Mouse (Mus musculus): ENCODE measurements around the gene Tmem87a.

Tmem87a gene

GRCm38 (mm10) chr2:120403986-120404822, at the start of gene Tmem87a:
Gene Tmem87a, minus strand, starts transcription at chr2:120404113.
- DNase-seq (ENCODE audit: low spot score), result peak; percentile 94

GRCm38 (mm10) chr2:120452600-120452999, 48.7 kb upstream of the Tmem87a start:
- no peak for DNase-seq (ENCODE audit: low spot score)

- no peak for DNase-seq (ENCODE audit: low spot score)
Measured at GRCm38 (mm10) chr2:120450724-120451123, 46.8 kb upstream of the Tmem87a start.

- DNase-seq (ENCODE audit: low spot score), result no peak
Measured at GRCm38 (mm10) chr2:120447306-120447705, 43.4 kb upstream of the Tmem87a start.

GRCm38 (mm10) chr2:120446373-120446772, 42.5 kb upstream of the Tmem87a start:
- no peak for DNase-seq (ENCODE audit: low spot score)

GRCm38 (mm10) chr2:120444486-120444885, 40.6 kb upstream of the Tmem87a start:
- no peak for DNase-seq (ENCODE audit: low spot score)

- DNase-seq (ENCODE audit: low spot score), result no peak
Measured at GRCm38 (mm10) chr2:120424386-120424785, 20.5 kb upstream of the Tmem87a start.

GRCm38 (mm10) chr2:120414738-120415414, 11.0 kb upstream of the Tmem87a start:
- peak; percentile 22 for DNase-seq (ENCODE audit: low spot score)

GRCm38 (mm10) chr2:120414113-120414512, 10.2 kb upstream of the Tmem87a start:
- DNase-seq (ENCODE audit: low spot score), result no peak

- DNase-seq (ENCODE audit: low spot score), result no peak
Measured at GRCm38 (mm10) chr2:120411096-120411628, 7.2 kb upstream of the Tmem87a start.

GRCm38 (mm10) chr2:120404823-120405765, 1.2 kb upstream of the Tmem87a start:
- DNase-seq (ENCODE audit: low spot score), result no peak

- no peak for DNase-seq (ENCODE audit: low spot score)
Measured at GRCm38 (mm10) chr2:120403653-120403985, 294 bp downstream of the Tmem87a start, which contains the start of gene Ganc. Gene Ganc, plus strand, starts transcription at chr2:120403896.

GRCm38 (mm10) chr2:120402813-120403212, 1.1 kb downstream of the Tmem87a start:
- DNase-seq (ENCODE audit: low spot score), result no peak

GRCm38 (mm10) chr2:120397951-120398350, 6.0 kb downstream of the Tmem87a start:
- DNase-seq (ENCODE audit: low spot score), result no peak

GRCm38 (mm10) chr2:120392406-120392805, 11.5 kb downstream of the Tmem87a start:
- no peak for DNase-seq (ENCODE audit: low spot score)

GRCm38 (mm10) chr2:120390934-120391333, 13.0 kb downstream of the Tmem87a start:
- DNase-seq (ENCODE audit: low spot score), result no peak

GRCm38 (mm10) chr2:120389376-120389775, 14.5 kb downstream of the Tmem87a start:
- no peak for DNase-seq (ENCODE audit: low spot score)

GRCm38 (mm10) chr2:120387291-120387690, 16.6 kb downstream of the Tmem87a start:
- no peak for DNase-seq (ENCODE audit: low spot score)

- DNase-seq (ENCODE audit: low spot score), result no peak
Measured at GRCm38 (mm10) chr2:120386264-120386663, 17.6 kb downstream of the Tmem87a start.

- no peak for DNase-seq (ENCODE audit: low spot score)
Measured at GRCm38 (mm10) chr2:120373858-120374257, 30.1 kb downstream of the Tmem87a start.

GRCm38 (mm10) chr2:120367416-120368207, 36.3 kb downstream of the Tmem87a start:
- DNase-seq (ENCODE audit: low spot score), result no peak

Data from left cerebral cortex, adult 11 months (tissue).